Mouse (Mus musculus): ENCODE results near the gene Tm4sf19. TPM values are rescaled to one million over a fixed set of nuclear protein-coding genes. Genes with fewer than 3 reads are reported as not detected.

Tm4sf19 gene
- total RNA-seq (2021) = not detected

DNA sequence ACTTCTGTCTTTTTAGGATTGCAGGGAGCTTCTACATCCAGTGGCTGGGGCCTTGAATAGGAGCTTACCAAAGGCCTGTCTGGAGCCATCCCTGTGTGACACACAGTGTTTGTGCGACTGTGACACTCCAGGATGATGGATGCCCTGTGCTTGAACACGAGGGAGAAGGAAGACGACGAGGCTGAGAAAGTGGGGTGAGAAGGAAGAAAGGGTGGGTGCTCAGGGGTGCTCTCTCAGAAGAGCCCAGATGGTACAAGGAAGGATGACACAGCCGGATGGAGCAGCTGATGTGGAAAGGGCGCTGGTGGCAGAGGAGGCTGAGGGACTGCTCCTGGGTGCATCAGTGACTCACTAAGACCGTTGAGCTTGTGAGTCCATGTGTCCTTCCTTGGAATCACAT lies at the start of gene Tm4sf19:
Gene Tm4sf19, plus strand, starts transcription at position 240 of the 400 bp plus-strand sequence.
- intact Hi-C loops (cut with DNase I) = no loop called here
- no peak for DNase-seq

GRCm38 (mm10) chr16:32350776-32351175 lies 49.5 kb upstream of the Tm4sf19 start:
- DNase-seq = no peak
- intact Hi-C loops (cut with DNase I) = no loop called here

- intact Hi-C loops (cut with DNase I) = no loop called here
- no peak for DNase-seq
Measured at GRCm38 (mm10) chr16:32363530-32363929, 36.8 kb upstream of the Tm4sf19 start.

GRCm38 (mm10) chr16:32371351-32371750 lies 29.0 kb upstream of the Tm4sf19 start:
- DNase-seq = peak; percentile 24
- intact Hi-C loops (cut with DNase I) = loop anchor here (10.0 kb wide), 1 partner anchor 87 kb away; no protein-coding TSS in a partner anchor

- DNase-seq = no peak
- intact Hi-C loops (cut with DNase I) = loop anchor here (10.0 kb wide), 1 partner anchor 95 kb away; no protein-coding TSS in a partner anchor
Measured at GRCm38 (mm10) chr16:32379575-32379974, 20.7 kb upstream of the Tm4sf19 start.

DNA sequence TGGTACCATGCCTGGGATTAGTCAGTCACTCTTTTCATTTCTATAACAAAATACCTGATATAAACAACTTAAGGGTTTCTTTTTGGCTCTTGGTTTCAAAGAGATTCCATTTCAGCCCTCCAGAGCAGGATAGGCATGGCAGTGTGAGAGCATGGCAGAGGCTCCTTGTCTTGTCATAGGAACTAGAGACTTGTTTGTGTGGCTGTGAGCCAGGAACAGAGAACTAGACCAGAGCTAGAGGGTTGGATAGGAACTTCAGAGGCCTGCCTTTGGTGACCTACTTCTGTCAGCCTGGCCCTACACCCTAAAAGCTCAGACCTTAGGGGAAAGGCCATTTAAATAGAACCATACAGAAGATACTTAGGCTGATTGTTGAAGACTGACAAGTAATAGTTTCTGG lies 17.4 kb upstream of the Tm4sf19 start:
- intact Hi-C loops (cut with DNase I) = no loop called here
- DNase-seq = no peak

DNA sequence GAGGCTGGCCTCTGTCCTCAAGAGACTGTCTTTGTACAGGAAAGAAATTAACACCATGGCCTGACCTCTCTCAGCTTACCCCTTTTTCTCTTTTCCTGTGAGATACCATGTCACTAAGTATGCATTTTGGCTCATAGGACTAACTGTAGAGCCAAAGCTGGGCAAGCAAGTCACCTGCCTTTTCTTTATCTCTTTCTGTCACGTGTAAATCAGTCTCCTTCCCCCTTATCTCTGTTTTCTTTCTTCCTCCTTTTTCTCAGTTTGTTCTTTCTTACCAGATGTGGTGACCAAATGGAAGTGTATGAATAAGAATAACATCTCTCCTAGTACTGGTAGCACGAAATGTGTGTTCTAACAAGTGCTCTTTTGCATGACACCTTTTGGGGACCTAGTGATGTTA lies 15.4 kb upstream of the Tm4sf19 start:
- no peak for DNase-seq
- intact Hi-C loops (cut with DNase I) = no loop called here

DNA sequence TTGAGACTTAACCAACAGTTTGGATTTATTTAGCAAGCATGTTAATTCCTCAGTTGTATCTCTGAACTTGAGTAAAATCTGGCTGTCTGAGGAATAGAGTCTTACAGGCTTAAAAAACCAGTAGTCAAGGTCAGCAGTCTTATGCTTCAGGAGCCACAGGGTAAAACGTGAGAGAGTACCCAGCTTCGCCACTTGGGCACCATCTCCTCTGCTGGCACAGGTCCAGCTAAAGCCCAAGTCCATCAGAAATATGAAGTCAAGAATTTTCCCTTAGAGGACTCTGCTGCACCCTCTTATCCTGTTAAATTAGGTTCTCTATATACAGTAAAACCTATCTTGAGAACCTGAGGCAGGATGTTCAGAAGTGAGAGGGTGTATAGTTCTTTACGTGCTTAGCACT lies 13.5 kb upstream of the Tm4sf19 start:
- intact Hi-C loops (cut with DNase I) = no loop called here
- DNase-seq = peak; percentile 10

GRCm38 (mm10) chr16:32389049-32389448 lies 11.3 kb upstream of the Tm4sf19 start:
- intact Hi-C loops (cut with DNase I) = no loop called here
- no peak for DNase-seq

GRCm38 (mm10) chr16:32389841-32390240 lies 10.5 kb upstream of the Tm4sf19 start:
- intact Hi-C loops (cut with DNase I) = no loop called here
- no peak for DNase-seq

GRCm38 (mm10) chr16:32390882-32391281 lies 9.4 kb upstream of the Tm4sf19 start:
- intact Hi-C loops (cut with DNase I) = no loop called here
- no peak for DNase-seq

- intact Hi-C loops (cut with DNase I) = no loop called here
Measured at GRCm38 (mm10) chr16:32395679-32396540, 4.4 kb upstream of the Tm4sf19 start.

GRCm38 (mm10) chr16:32396541-32396835 lies 3.8 kb upstream of the Tm4sf19 start:
- intact Hi-C loops (cut with DNase I) = no loop called here
- DNase-seq = no peak

More at GRCm38 (mm10) chr16:32395679-32396540, 4.4 kb upstream of the Tm4sf19 start:
- no peak for DNase-seq

- DNase-seq = no peak
- intact Hi-C loops (cut with DNase I) = no loop called here
Measured at GRCm38 (mm10) chr16:32398206-32398605, 2.1 kb upstream of the Tm4sf19 start.

DNA sequence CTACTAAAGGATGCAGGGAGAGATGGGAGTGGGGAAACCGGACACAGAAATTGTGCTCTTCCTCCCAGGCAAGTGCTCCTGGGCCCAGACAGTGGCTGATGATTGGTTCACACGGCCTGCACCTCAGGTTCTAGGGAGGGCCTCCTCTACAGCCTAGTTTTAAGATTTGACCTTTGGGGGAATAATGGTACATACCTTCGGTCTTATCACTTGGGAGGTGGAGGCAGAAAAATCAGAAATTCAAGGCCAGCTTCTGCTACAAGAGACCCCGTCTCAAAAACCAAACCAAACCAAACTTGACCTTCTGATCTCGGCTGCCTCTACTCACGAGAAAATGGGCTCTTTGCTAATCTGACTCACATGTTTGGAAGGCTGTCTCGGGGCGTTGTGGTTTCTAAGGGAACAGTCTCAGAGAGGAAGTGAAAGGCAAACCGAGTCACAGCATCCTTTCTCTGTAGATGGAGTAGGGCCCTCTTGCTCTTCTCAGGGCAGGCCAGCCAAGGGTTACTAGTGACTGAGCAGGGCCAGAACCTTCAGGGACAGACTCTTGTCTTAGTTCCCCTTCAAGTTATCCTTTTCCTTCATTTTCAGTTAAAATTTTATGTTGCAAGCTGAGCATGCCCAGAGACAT lies 1.1 kb downstream of the Tm4sf19 start:
- DNase-seq = no peak
- intact Hi-C loops (cut with DNase I) = no loop called here

DNA sequence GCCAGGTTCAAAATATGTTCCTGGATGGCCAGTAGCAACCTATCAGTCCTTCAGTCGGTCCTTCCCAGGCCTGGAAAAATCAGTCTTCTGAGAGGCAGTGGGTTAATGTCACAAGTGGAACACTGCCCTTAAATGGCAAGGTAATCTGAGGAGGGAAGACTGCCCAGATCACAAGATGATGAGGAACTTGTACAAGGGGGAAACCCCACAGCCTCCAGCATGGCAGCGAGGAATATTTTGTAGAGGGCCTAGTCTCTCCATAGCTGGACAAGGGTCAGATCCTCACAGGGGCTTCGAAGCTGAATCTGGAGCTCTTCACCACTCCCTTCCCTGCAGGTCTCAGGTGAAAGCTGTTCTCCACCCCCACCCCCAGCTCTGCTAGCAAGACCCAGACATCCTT lies 2.5 kb downstream of the Tm4sf19 start:
- DNase-seq = no peak
- intact Hi-C loops (cut with DNase I) = no loop called here

DNA sequence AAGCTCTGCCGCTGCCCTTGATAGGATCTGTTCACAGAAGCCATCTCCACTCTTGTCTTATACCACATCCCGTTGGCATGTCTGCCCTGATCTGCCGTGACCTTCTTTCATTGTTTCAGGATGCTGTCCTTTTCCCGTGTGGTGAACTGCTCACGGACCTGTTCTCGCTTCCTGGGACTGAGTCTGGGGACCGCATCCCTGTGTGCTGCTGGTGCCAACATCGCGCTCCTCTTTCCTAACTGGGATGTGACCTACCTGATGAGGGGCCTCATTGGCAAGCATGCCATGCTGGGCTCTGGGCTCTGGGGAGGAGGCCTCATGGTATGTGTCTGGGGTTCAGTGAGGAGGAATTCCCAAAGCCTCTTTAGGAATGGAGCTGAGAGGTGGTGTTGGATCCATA lies 5.4 kb downstream of the Tm4sf19 start:
- DNase-seq = no peak
- intact Hi-C loops (cut with DNase I) = no loop called here

- DNase-seq = no peak
- intact Hi-C loops (cut with DNase I) = no loop called here
Measured at GRCm38 (mm10) chr16:32406671-32407070, 6.4 kb downstream of the Tm4sf19 start.

GRCm38 (mm10) chr16:32407730-32408129 lies 7.4 kb downstream of the Tm4sf19 start:
- intact Hi-C loops (cut with DNase I) = no loop called here
- no peak for DNase-seq

DNA sequence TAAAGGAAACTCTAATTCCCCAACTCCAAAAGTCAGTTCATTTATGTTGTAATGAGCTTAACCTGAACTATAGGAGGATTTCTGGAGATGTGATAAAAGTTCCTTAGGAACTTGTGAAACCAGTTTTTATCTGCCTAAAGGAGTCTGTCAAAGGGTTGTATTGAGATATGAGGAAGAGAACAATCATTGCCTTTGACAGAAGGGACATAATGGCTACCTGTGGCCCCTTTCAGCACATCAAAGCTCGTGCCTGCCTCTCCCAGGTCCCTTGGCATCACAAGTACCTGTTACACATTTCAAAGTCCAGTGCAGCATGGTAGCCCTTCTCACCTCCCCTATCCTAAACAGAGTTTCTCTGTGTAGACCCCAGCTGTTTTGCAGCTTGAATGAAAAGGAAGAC lies 17.2 kb downstream of the Tm4sf19 start:
- intact Hi-C loops (cut with DNase I) = no loop called here
- no peak for DNase-seq

DNA sequence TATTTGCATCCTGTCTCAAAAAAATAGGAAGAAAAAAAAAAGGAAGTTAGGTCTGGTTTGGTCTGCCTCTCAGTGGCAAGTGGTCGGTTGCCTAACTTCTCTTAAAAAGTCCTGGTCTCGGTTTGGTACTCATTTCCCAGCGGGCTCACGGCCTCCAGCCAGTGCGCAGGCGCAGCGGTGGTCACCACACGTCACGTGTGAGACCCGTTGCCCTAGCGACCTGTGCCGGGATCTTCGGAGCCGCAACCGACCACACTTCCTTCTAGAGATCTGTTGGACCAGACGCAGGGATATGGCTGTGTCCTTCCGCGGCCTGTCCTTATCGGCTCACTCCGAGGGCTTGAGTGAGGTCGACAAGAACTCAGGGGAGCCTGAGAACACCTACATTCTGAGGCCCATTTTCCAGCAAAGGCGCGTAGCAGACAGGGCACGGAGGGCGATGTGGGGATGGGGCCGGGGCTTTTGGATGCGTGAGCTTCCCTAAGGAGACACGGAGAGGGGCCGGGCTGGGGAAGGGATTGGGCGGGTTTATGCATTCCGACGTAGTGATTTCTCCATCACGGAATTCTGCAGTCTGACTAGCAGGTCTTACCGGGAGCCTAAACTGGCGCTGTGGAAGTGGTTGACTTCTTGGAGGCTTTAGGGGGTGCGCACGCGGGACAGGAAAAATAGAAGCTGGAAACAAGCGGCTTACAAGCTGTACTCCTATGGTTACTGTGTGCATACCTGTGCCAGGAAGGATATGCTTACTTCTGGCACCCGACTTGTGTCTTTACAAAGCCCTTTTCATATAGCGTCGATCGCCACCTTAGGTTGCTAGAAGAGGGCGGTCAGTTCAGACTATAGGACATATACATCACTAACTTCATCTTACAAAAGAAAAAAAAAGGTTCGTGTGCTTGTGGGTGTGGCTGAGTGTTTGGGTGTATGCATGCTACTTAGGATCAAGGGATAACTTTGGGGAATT lies 19.5 kb downstream of the Tm4sf19 start, which contains the start of gene Tctex1d2:
Gene Tctex1d2, plus strand, starts transcription at position 186 of the 967 bp plus-strand sequence.
- intact Hi-C loops (cut with DNase I) = no loop called here
- DNase-seq = peak; percentile 97

Measured in left cerebral cortex, postnatal 4 days (tissue).